Mouse (Mus musculus): Measurements from ENCODE around the gene Arf3. TPM values are rescaled to one million over a fixed set of nuclear protein-coding genes. Genes with fewer than 3 reads are reported as not detected.

The Arf3 gene
- polyA plus RNA-seq, 1 experiment from 2014 or later = 43.1 TPM

GRCm38 (mm10) chr15:98740219-98740618 is 22.8 kb downstream of the Arf3 start:
- Histone ChIP-seq H3K27me3 (replicated peaks; ENCODE audit: low read depth, poor library complexity, severe bottlenecking) (no peaks in the 10 kb centered on the region), H3K4me3 (no peak overlapping the region), H3K27ac (replicated peaks) (no peak overlapping the region), H3K9me3 (no peaks in the 10 kb centered on the region), H3K36me3 (replicated peaks) (peaks cover 98% of the 10 kb centered on the region), H3K4me1 (no peaks in the 10 kb centered on the region; the same call in 1 of the 2 replicates)
- 92% methylated on average over 8 of the region's 8 CpGs for WGBS
- DNase-seq (ENCODE audit: low spot score) = no peak

- WGBS = 66% methylated on average over 4 of the region's 4 CpGs
- no peak overlapping the region for H3K4me3 ChIP-seq
- H3K4me1 ChIP-seq = peaks cover 4% of the 10 kb centered on the region
- H3K27ac ChIP-seq (replicated peaks) = no peak overlapping the region
- H3K36me3 ChIP-seq (replicated peaks) = peaks cover 92% of the 10 kb centered on the region
- no peaks in the 10 kb centered on the region for H3K27me3 ChIP-seq (replicated peaks; ENCODE audit: low read depth, poor library complexity, severe bottlenecking)
- no peaks in the 10 kb centered on the region for H3K9me3 ChIP-seq
- no peak for DNase-seq (ENCODE audit: low spot score)
Measured at GRCm38 (mm10) chr15:98738796-98739195, 24.2 kb downstream of the Arf3 start.

GRCm38 (mm10) chr15:98737881-98738280 is 25.1 kb downstream of the Arf3 start:
- no peak for DNase-seq (ENCODE audit: low spot score)
- Histone ChIP-seq H3K27me3 (replicated peaks; ENCODE audit: low read depth, poor library complexity, severe bottlenecking) (no peaks in the 10 kb centered on the region), H3K9me3 (no peaks in the 10 kb centered on the region), H3K4me1 (peaks cover 9% of the 10 kb centered on the region), H3K36me3 (replicated peaks) (peaks cover 83% of the 10 kb centered on the region), H3K4me3 (no peak overlapping the region), H3K27ac (replicated peaks) (no peak overlapping the region)

GRCm38 (mm10) chr15:98736521-98736920 is 26.5 kb downstream of the Arf3 start:
- no peak overlapping the region for H3K27ac ChIP-seq (replicated peaks)
- H3K36me3 ChIP-seq (replicated peaks) = peaks cover 69% of the 10 kb centered on the region
- 93% methylated on average over 10 of the region's 10 CpGs for WGBS
- H3K4me1 ChIP-seq = peaks cover 19% of the 10 kb centered on the region
- H3K27me3 ChIP-seq (replicated peaks; ENCODE audit: low read depth, poor library complexity, severe bottlenecking) = no peaks in the 10 kb centered on the region
- no peak overlapping the region for H3K4me3 ChIP-seq
- DNase-seq (ENCODE audit: low spot score) = no peak
- no peaks in the 10 kb centered on the region for H3K9me3 ChIP-seq

- DNase-seq (ENCODE audit: low spot score) = no peak
- Histone ChIP-seq H3K27me3 (replicated peaks; ENCODE audit: low read depth, poor library complexity, severe bottlenecking) (no peaks in the 10 kb centered on the region), H3K4me1 (peaks cover 26% of the 10 kb centered on the region), H3K27ac (replicated peaks) (no peak overlapping the region), H3K9me3 (no peaks in the 10 kb centered on the region), H3K4me3 (no peak overlapping the region), H3K36me3 (replicated peaks) (peaks cover 45% of the 10 kb centered on the region)
- 84% methylated on average over 5 of the region's 5 CpGs for WGBS
Measured at GRCm38 (mm10) chr15:98733976-98734566, 28.9 kb downstream of the Arf3 start.

GRCm38 (mm10) chr15:98733370-98733769 is 29.6 kb downstream of the Arf3 start:
- Histone ChIP-seq H3K27ac (replicated peaks) (no peak overlapping the region), H3K4me1 (peaks cover 33% of the 10 kb centered on the region)
- 82% methylated on average over 6 of the region's 6 CpGs for WGBS

GRCm38 (mm10) chr15:98732006-98732531 is 30.9 kb downstream of the Arf3 start:
- 66% methylated on average over 8 of the region's 8 CpGs for WGBS

More at GRCm38 (mm10) chr15:98733370-98733769, 29.6 kb downstream of the Arf3 start:
- Histone ChIP-seq H3K9me3 (no peaks in the 10 kb centered on the region), H3K27me3 (replicated peaks; ENCODE audit: low read depth, poor library complexity, severe bottlenecking) (no peaks in the 10 kb centered on the region), H3K36me3 (replicated peaks) (peaks cover 38% of the 10 kb centered on the region), H3K4me3 (no peak overlapping the region)
- no peak for DNase-seq (ENCODE audit: low spot score)

GRCm38 (mm10) chr15:98730790-98731189 is 32.2 kb downstream of the Arf3 start:
- DNase-seq (ENCODE audit: low spot score) = no peak
- Histone ChIP-seq H3K27ac (replicated peaks) (no peak overlapping the region), H3K4me1 (peaks cover 56% of the 10 kb centered on the region), H3K27me3 (replicated peaks; ENCODE audit: low read depth, poor library complexity, severe bottlenecking) (peaks cover 8% of the 10 kb centered on the region), H3K36me3 (replicated peaks) (peaks cover 12% of the 10 kb centered on the region), H3K9me3 (no peaks in the 10 kb centered on the region), H3K4me3 (no peak overlapping the region)
- WGBS = 87% methylated on average over 6 of the region's 6 CpGs

More at GRCm38 (mm10) chr15:98732006-98732531, 30.9 kb downstream of the Arf3 start:
- Histone ChIP-seq H3K27me3 (replicated peaks; ENCODE audit: low read depth, poor library complexity, severe bottlenecking) (no peaks in the 10 kb centered on the region), H3K36me3 (replicated peaks) (peaks cover 25% of the 10 kb centered on the region), H3K4me3 (no peak overlapping the region), H3K9me3 (no peaks in the 10 kb centered on the region), H3K27ac (replicated peaks) (no peak overlapping the region), H3K4me1 (peaks cover 46% of the 10 kb centered on the region)
- no peak for DNase-seq (ENCODE audit: low spot score)

- WGBS = 79% methylated on average over 7 of the region's 7 CpGs
- H3K4me3 ChIP-seq = no peak overlapping the region
- DNase-seq (ENCODE audit: low spot score) = no peak
Measured at GRCm38 (mm10) chr15:98729791-98730545, 33.0 kb downstream of the Arf3 start.

GRCm38 (mm10) chr15:98728366-98728765 is 34.6 kb downstream of the Arf3 start:
- Histone ChIP-seq H3K27me3 (replicated peaks; ENCODE audit: low read depth, poor library complexity, severe bottlenecking) (peaks cover 14% of the 10 kb centered on the region), H3K4me1 (peaks cover 64% of the 10 kb centered on the region), H3K36me3 (replicated peaks) (no peaks in the 10 kb centered on the region), H3K4me3 (peak overlapping the region; percentile 65), H3K9me3 (no peaks in the 10 kb centered on the region), H3K27ac (replicated peaks) (0 out of 2 replicates have a peak overlapping the region, but pooled peaks have one; percentile 76)
- no peak for DNase-seq (ENCODE audit: low spot score)
- 37% methylated on average over 9 of the region's 9 CpGs for WGBS

More at GRCm38 (mm10) chr15:98729791-98730545, 33.0 kb downstream of the Arf3 start:
- H3K9me3 ChIP-seq = no peaks in the 10 kb centered on the region
- peaks cover 4% of the 10 kb centered on the region; the same call in 1 of the 2 replicates for H3K36me3 ChIP-seq (replicated peaks)
- peaks cover 56% of the 10 kb centered on the region for H3K4me1 ChIP-seq
- H3K27me3 ChIP-seq (replicated peaks; ENCODE audit: low read depth, poor library complexity, severe bottlenecking) = peaks cover 8% of the 10 kb centered on the region
- H3K27ac ChIP-seq (replicated peaks) = no peak overlapping the region

GRCm38 (mm10) chr15:98727443-98728321 is 35.3 kb downstream of the Arf3 start, which contains the start of gene Fkbp11:
Gene Fkbp11, minus strand, starts transcription at chr15:98728198.
- peaks cover 67% of the 10 kb centered on the region for H3K4me1 ChIP-seq

GRCm38 (mm10) chr15:98726746-98727145 is 36.3 kb downstream of the Arf3 start:
- peak overlapping the region; percentile 76; the same call in 1 of the 2 replicates for H3K27ac ChIP-seq (replicated peaks)

More at GRCm38 (mm10) chr15:98727443-98728321, 35.3 kb downstream of the Arf3 start, which contains the start of gene Fkbp11:
- DNase-seq (ENCODE audit: low spot score) = peak; percentile 87
- Histone ChIP-seq H3K36me3 (replicated peaks) (no peaks in the 10 kb centered on the region), H3K27ac (replicated peaks) (peak within 1 kb of the TSS; percentile 76), H3K4me3 (peak within 1 kb of the TSS; percentile 65), H3K27me3 (replicated peaks; ENCODE audit: low read depth, poor library complexity, severe bottlenecking) (peaks cover 16% of the 10 kb centered on the region), H3K9me3 (no peaks in the 10 kb centered on the region)
- under 1% methylated on average over 39 of the region's 39 CpGs for WGBS

More at GRCm38 (mm10) chr15:98726746-98727145, 36.3 kb downstream of the Arf3 start:
- Histone ChIP-seq H3K4me3 (peak overlapping the region; percentile 65), H3K4me1 (peaks cover 64% of the 10 kb centered on the region), H3K27me3 (replicated peaks; ENCODE audit: low read depth, poor library complexity, severe bottlenecking) (peaks cover 20% of the 10 kb centered on the region), H3K36me3 (replicated peaks) (no peaks in the 10 kb centered on the region), H3K9me3 (no peaks in the 10 kb centered on the region)
- DNase-seq (ENCODE audit: low spot score) = peak; percentile 6
- 42% methylated on average over 7 of the region's 7 CpGs for WGBS

Measured in embryonic facial prominence, embryonic 10.5 days (tissue).